Mouse (Mus musculus) frontal cortex, postnatal 36 days (tissue): Measurements from ENCODE around the gene Arhgap10.

Source experiments
- DNase-seq, 2 experiments: peaks; one replicate each; pipeline ENCODE4 v3.0.0; 2022; ENCODE audit warnings: low spot score in 2 of 2

Gene Arhgap10

GRCm38 (mm10) chr8:77223123-77223522 is 294.6 kb downstream of the Arhgap10 start:
- no peak for DNase-seq

GRCm38 (mm10) chr8:77215191-77215590 is 302.6 kb downstream of the Arhgap10 start:
- DNase-seq = no peak

GRCm38 (mm10) chr8:77214665-77215064 is 303.1 kb downstream of the Arhgap10 start:
- no peak for DNase-seq

- no peak for DNase-seq
Measured at GRCm38 (mm10) chr8:77213893-77214464, 303.8 kb downstream of the Arhgap10 start.

- no peak for DNase-seq
Measured at GRCm38 (mm10) chr8:77209297-77209696, 308.5 kb downstream of the Arhgap10 start.
